Mouse (Mus musculus) Patski (cell line): ENCODE measurements at regions not wholly inside any gene's neighbourhood (a gene's known extent, or its start where the extent isn't known, plus 50 kb on each side); places are given as distances from the start of the nearest gene placed in this dataset.

ENCODE experiments used
- ATAC-seq: fragments of 100-300 bp; one replicate; pipeline ENCODE4 v1.8.0; 2021
- CTCF ChIA-PET: fragments of 350-600 bp; sonication (Branson Sonifier 250); formaldehyde crosslinking; loops from one replicate; lab custom pipeline; 2022; ENCODE audit warnings: inconsistent platforms; lab: Charles Lee
- POLR2A ChIA-PET: fragments of 350-600 bp; sonication (Branson Sonifier 250); formaldehyde crosslinking; loops from one replicate; lab custom pipeline; 2022; ENCODE audit warnings: antibody characterized with exemption, inconsistent platforms; lab: Charles Lee
- DNase-seq: peaks from one replicate; pipeline ENCODE4 v3.0.0-alpha.2; 2011; ENCODE audit warnings: low read depth, low spot score
- H3K27me3 ChIP-seq: fragments of 371-371 bp; one replicate; pipeline ENCODE4 v1.5.1; 2021
- CTCF ChIP-seq: fragments of 100-300 bp; IDR thresholded peaks from one replicate; pipeline ENCODE4 v1.5.1; 2021
- in situ Hi-C: fragments of 300-500 bp; cut with MboI; formaldehyde crosslinking; loops from 3 replicates; pipeline ENCODE4 v1.11.1; 2018; ENCODE audit warnings: low pct_unique_long_range_greater_than_20kb, mixed read lengths

GRCm38 (mm10) chrX:105228580-105228979 is 108.4 kb downstream of the Magee1 start:
- ATAC-seq (no peak), DNase-seq (no peak)
- POLR2A ChIA-PET = interaction anchor here (0.7 kb wide), 1 partner anchor 54 kb away, joined by 3 read pairs; no protein-coding TSS in a partner anchor
- CTCF ChIA-PET = interaction anchor here (1.2 kb wide), 1 partner anchor 25 kb away, joined by 3 read pairs; no protein-coding TSS in a partner anchor
- no peak for TF ChIP-seq CTCF
- in situ Hi-C loops = no loop called here
- H3K27me3 ChIP-seq = peaks cover 59% of the 10 kb centered on the region

DNA sequence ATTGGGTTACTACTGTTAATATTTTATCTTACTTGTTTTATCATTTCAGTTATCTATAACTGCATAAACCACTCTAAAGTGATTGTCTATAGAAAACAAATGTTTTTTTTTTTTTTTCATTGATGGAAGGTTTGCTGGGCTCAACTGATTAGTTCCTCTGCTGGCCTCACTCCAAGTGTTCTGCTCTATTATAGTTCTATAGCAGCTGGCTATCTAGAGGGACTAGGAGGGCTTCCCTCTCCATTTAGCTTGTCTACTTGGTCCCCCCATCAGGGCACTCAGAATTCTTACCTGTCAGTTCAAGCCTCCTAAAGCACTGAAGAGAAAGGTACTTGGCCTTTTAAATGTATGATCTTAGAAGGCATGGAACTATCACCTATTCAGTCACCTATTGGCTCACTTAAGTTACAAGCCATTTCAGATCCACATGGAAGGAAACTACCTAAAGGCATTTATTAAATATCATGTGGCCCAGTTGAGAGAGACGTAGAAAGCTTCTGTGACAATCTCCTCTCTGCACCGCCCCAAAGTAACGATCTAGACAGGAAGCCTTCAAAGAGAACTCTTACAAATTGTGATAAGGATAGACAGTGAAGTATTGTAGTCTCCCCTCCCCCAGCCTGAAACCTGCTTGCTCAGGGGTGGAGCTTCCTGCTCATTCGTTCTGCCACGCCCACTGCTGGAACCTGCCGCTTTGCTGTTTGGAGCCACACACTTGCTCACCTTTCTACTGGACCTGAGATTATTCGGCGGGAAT is 117.0 kb downstream of the Magee1 start:
- in situ Hi-C loops = no loop called here
- CTCF ChIA-PET = no interaction called here
- peaks cover 53% of the 10 kb centered on the region for H3K27me3 ChIP-seq

More for the DNA sequence above, 117.0 kb downstream of the Magee1 start:
- no peak for DNase-seq
- POLR2A ChIA-PET = no interaction called here
- no peak for TF ChIP-seq CTCF
- no peak for ATAC-seq
